Mouse (Mus musculus) lung, postnatal 0 days (tissue): Measurements from ENCODE around the gene Mmd.
A peak's percentile ranks its signal among the peaks of the same experiment; 100 is the strongest.

Experiments
- CTCF ChIP-seq: IDR thresholded peaks from 2 replicates; pipeline ENCODE4 v1.5.1; 2016; ENCODE audit warnings: antibody characterized with exemption, mild to moderate bottlenecking
- EP300 ChIP-seq: IDR thresholded peaks from 2 replicates; pipeline ENCODE4 v1.6.1; 2016; ENCODE audit warnings: antibody characterized with exemption, mild to moderate bottlenecking, control low read depth

- TF ChIP-seq CTCF (peak; percentile 30; the same call in 1 of the 2 replicates), EP300 (no peak)
Measured at GRCm38 (mm10) chr11:90249025-90249650, at the start of gene Mmd.
